Mouse (Mus musculus) limb, embryonic 14.5 days (tissue): ENCODE measurements around the gene Casc3. TPM values are rescaled to one million over a fixed set of nuclear protein-coding genes. Genes with fewer than 3 reads are reported as not detected.

Experiments used
- ATAC-seq: fragments of 200-750 bp; cut with Nextera tagmentation; 2 replicates; pipeline ENCODE4 v1.8.0; 2017; ENCODE audit warnings: low read depth, moderate number of reproducible peaks, moderate TSS enrichment; ENCODE audit not compliant: low FRiP score
- DNase-seq: peaks from one replicate; pipeline ENCODE4 v3.0.0-alpha.2; 2015; ENCODE audit warnings: low spot score
- H3K27ac ChIP-seq: fragments of 300-500 bp; sonication (generic); replicated peaks from 2 replicates; pipeline ENCODE4 v1.5.1; 2014; ENCODE audit warnings: low read depth, mild to moderate bottlenecking, low read length, moderate library complexity, mixed read lengths
- H3K27me3 ChIP-seq: fragments of 300-500 bp; sonication (generic); 2 replicates; pipeline ENCODE4 v1.6.1; 2014; ENCODE audit warnings: low read length, mixed read lengths; ENCODE audit not compliant: control insufficient read depth, insufficient read depth
- H3K36me3 ChIP-seq: fragments of 300-500 bp; sonication (generic); 2 replicates; pipeline ENCODE4 v1.6.1; 2014; ENCODE audit warnings: mild to moderate bottlenecking, low read length, moderate library complexity, mixed read lengths; ENCODE audit not compliant: control insufficient read depth, insufficient read depth
- H3K4me1 ChIP-seq: fragments of 300-500 bp; sonication (generic); 2 replicates; pipeline ENCODE4 v1.6.1; 2014; ENCODE audit warnings: antibody characterized with exemption, low read length, mixed read lengths; ENCODE audit not compliant: control insufficient read depth, insufficient read depth
- H3K4me2 ChIP-seq: fragments of 300-500 bp; sonication (generic); replicated peaks from 2 replicates; pipeline ENCODE4 v1.6.1; 2014; ENCODE audit warnings: low read depth, mild to moderate bottlenecking, low read length, moderate library complexity; ENCODE audit not compliant: severe bottlenecking
- H3K4me3 ChIP-seq: fragments of 300-500 bp; sonication (generic); replicated peaks from 2 replicates; pipeline ENCODE4 v1.5.1; 2014; ENCODE audit warnings: low read length
- H3K9ac ChIP-seq: fragments of 300-500 bp; sonication (generic); 2 replicates; pipeline ENCODE4 v1.6.1; 2014; ENCODE audit warnings: mild to moderate bottlenecking, low read depth, low read length, moderate library complexity; ENCODE audit not compliant: severe bottlenecking
- H3K9me3 ChIP-seq: fragments of 300-500 bp; sonication (generic); 2 replicates; pipeline ENCODE4 v1.6.1; 2016; ENCODE audit warnings: low read length; ENCODE audit not compliant: control insufficient read depth
- POLR2A ChIP-seq: fragments of 200-500 bp; IDR thresholded peaks from 2 replicates; pipeline ENCODE4 v1.8.0; 2012; ENCODE audit warnings: inconsistent platforms, mild to moderate bottlenecking, moderate library complexity, borderline replicate concordance; ENCODE audit not compliant: insufficient read depth, insufficient read length; ENCODE audit errors: extremely low read depth
- WGBS: fragments of 180-500 bp; shearing (Covaris S2); extraction: QIAGEN DNeasy Blood & Tissue Kit; methylation state at CpG from one replicate; pipeline ENCODE4 v1.1.7; 2014; 5-methylcytosine and 5-hydroxymethylcytosine counted together
- polyA plus RNA-seq, 2 experiments: library from polyadenylated mRNA; depleted of rRNA in 1 of 2; stranded (reverse) in 1 of 2; unstranded in 1 of 2; fragments of >200 nt; fragmentation: Nextera tagmentation in 1 of 2; extraction: Ambion mirVana in 1 of 2; gene quantifications; 2 replicates each; pipeline versions ENCODE4 v1.2.1 to v1.2.3; 2012 to 2014

The Casc3 gene
- polyA plus RNA-seq, 2 experiments, result 34.1 to 52.4 TPM

DNA sequence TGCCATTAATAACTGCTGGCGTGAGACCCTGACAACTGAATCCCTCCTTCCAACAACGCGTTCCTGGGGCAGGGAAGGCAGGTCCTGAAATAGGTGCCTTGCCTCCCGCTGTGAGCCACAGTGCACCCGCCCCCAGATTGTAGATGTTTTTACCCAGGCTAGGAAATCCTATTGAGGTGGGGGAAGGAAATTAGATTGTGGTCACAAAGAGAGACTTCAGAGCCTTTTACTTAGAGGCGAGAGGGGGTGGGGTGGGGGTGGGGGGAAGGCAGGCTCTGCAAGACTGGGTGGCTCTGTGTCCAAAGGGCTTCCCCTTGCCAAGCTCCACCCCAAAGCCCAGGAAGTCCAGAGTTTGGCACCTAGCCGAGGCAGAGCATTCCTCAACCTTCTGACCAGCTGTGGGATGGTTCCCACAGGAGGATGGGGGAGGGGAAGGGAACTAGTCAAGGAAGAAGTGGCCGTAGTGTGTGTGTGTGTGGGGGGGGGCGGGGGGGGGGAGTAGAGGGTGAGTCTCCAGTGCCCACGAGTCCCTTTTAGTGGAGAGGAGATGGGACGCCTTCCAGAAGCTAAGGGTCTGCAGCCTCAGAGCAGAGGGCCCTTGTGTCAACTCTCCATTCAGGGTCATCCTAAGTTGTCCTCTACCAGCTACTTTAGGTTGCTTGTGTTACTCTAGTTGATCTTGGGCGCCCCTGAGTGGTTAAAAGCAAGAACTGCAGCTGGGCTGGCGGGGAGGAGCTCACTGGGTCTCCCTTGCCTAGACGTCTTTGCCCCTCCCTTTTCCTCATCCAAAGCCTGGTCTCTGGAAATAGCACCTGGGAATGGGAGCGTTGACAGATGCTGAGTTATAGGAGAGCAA, 18.1 kb upstream of the Casc3 start:
- 2% methylated on average over 13 of the region's 15 CpGs for WGBS
- Histone ChIP-seq H3K9me3 (no peaks in the 10 kb centered on the region), H3K27ac (peak overlapping the region; percentile 80), H3K4me2 (peak overlapping the region; percentile 38), H3K4me3 (peak overlapping the region; percentile 10; the same call in 1 of the 2 replicates), H3K36me3 (no peaks in the 10 kb centered on the region), H3K27me3 (no peaks in the 10 kb centered on the region), H3K4me1 (peaks cover 56% of the 10 kb centered on the region), H3K9ac (no peak overlapping the region)
- peak; percentile 58 for ATAC-seq
- DNase-seq, result peak; percentile 92
- TF ChIP-seq POLR2A, result no peak

DNA sequence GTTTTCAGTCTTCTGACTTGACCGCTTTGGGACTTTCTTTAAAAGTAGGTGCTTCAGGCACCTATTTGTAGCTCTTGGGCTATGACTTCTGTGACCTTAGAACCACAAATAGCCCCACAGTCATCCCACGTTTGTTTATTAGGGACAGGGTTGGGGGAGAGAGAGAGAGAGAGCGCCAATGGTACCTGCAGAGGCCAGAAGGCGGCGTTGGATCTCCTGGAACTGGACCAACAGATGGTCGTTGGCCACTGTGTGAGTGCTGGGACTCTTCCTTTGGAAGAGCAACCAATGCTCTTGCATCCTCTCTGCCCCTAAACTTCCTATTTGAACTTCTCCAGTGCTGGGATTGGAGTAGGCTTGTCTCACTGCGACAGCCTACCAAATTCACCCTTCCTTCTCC, 17.5 kb upstream of the Casc3 start:
- H3K27me3 ChIP-seq, result no peaks in the 10 kb centered on the region
- H3K4me1 ChIP-seq, result peaks cover 49% of the 10 kb centered on the region
- H3K27ac ChIP-seq, result no peak overlapping the region
- H3K36me3 ChIP-seq, result no peaks in the 10 kb centered on the region
- H3K4me2 ChIP-seq, result no peak overlapping the region
- WGBS, result 25% methylated on average over 7 of the region's 7 CpGs
- DNase-seq, result no peak
- no peak for TF ChIP-seq POLR2A
- H3K9ac ChIP-seq, result no peak overlapping the region
- ATAC-seq, result no peak
- H3K4me3 ChIP-seq, result no peak overlapping the region
- no peaks in the 10 kb centered on the region for H3K9me3 ChIP-seq

DNA sequence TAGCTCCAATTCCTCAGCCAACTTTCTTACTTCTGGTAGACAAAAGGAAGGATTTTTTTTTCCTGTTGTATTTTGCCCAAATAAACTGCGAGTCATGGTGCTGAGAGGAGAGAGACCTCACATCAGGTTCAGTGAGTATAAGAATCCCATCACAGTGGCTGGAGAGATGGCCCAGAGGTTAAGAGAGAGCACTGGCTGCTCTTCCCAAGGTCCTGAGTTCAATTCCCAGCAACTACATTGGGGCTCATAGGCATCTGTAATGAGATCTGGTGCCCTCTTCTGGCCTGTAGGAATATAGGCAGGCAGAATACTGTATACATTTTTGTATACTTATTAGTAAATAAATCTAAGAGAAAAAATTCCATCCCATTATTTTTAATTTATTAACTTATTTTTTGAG, 17.0 kb upstream of the Casc3 start:
- DNase-seq (no peak), ATAC-seq (no peak)
- H3K4me2 ChIP-seq, result no peak overlapping the region
- H3K4me3 ChIP-seq, result no peak overlapping the region
- H3K27ac ChIP-seq, result no peak overlapping the region
- WGBS, result 92% methylated on average over 1 of the region's 1 CpGs
- H3K9ac ChIP-seq, result no peak overlapping the region
- no peaks in the 10 kb centered on the region for H3K27me3 ChIP-seq
- TF ChIP-seq POLR2A, result no peak
- no peaks in the 10 kb centered on the region for H3K36me3 ChIP-seq
- H3K9me3 ChIP-seq, result no peaks in the 10 kb centered on the region
- H3K4me1 ChIP-seq, result peaks cover 45% of the 10 kb centered on the region

DNA sequence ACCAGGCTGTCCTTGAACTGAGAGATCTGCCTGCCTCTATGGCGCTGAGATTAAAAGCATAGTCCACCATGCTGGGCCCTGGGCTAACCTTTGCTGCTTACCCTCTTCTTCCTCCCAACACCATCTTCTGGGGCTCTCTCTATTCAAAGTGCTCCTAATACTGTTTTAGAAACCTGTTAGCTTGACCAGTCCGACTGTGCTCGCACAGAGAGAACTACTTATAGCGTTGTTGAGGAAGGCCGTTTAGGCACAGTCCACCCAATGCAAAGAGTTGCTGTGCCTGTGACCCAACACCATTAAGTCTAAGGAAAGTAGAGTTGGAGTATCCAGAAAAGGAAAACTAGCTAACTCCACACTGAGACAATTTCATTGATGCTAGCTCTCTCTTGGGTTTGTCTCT, 16.6 kb upstream of the Casc3 start:
- no peaks in the 10 kb centered on the region for H3K9me3 ChIP-seq
- no peak overlapping the region for H3K4me3 ChIP-seq
- WGBS, result 93% methylated on average over 5 of the region's 5 CpGs
- H3K36me3 ChIP-seq, result no peaks in the 10 kb centered on the region
- peak overlapping the region; percentile 89 for H3K4me2 ChIP-seq
- ATAC-seq, result no peak
- no peak for DNase-seq
- TF ChIP-seq POLR2A, result no peak
- no peaks in the 10 kb centered on the region for H3K27me3 ChIP-seq
- no peak overlapping the region for H3K9ac ChIP-seq
- H3K27ac ChIP-seq, result peak overlapping the region; percentile 58; the same call in 1 of the 2 replicates
- H3K4me1 ChIP-seq, result peaks cover 40% of the 10 kb centered on the region

DNA sequence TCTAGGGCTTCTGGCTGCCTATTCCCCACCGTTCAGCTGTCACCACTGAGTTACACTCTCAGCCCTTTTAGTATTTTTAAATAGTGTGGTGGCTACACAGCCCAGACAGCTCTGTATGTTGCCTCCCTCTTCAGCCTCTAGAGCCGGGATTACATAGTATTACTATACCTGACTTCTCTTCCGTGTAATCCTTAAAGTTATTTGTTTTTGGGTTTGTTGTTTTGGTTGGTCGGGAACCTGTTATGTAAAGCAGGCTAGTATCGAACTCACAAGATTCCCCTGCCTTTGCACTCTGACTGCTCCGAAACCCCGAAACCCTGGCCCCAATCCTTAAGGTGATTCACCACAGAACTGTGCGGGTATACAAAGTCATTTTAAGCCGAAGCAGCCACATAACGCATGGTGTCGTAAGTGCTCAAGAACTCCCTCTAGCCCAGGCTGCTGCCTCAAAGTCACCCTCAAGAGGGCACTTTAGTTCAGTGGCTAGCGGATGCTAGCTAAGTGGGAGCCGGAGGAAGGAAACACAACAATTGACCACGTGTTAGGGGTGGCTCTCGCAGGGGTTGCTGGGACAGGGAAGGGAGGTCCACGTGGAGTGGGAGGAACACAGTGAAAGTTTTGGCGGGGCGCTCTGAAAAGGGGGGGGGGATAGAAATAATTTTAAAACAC, 16.0 kb upstream of the Casc3 start:
- 13% methylated on average over 18 of the region's 18 CpGs for WGBS
- Histone ChIP-seq H3K27ac (peak overlapping the region; percentile 58; the same call in 1 of the 2 replicates), H3K36me3 (no peaks in the 10 kb centered on the region), H3K9me3 (no peaks in the 10 kb centered on the region), H3K4me2 (peak overlapping the region; percentile 89), H3K27me3 (no peaks in the 10 kb centered on the region), H3K4me3 (peak overlapping the region; percentile 44), H3K9ac (peak overlapping the region; percentile 57; the same call in 1 of the 2 replicates), H3K4me1 (peaks cover 35% of the 10 kb centered on the region)
- 0 out of 2 replicates have a peak, but pooled peaks have one; percentile 30 for TF ChIP-seq POLR2A
- ATAC-seq (peak; percentile 87), DNase-seq (peak; percentile 92)
